Mouse (Mus musculus): ENCODE measurements around the gene Slc15a1.

DNA sequence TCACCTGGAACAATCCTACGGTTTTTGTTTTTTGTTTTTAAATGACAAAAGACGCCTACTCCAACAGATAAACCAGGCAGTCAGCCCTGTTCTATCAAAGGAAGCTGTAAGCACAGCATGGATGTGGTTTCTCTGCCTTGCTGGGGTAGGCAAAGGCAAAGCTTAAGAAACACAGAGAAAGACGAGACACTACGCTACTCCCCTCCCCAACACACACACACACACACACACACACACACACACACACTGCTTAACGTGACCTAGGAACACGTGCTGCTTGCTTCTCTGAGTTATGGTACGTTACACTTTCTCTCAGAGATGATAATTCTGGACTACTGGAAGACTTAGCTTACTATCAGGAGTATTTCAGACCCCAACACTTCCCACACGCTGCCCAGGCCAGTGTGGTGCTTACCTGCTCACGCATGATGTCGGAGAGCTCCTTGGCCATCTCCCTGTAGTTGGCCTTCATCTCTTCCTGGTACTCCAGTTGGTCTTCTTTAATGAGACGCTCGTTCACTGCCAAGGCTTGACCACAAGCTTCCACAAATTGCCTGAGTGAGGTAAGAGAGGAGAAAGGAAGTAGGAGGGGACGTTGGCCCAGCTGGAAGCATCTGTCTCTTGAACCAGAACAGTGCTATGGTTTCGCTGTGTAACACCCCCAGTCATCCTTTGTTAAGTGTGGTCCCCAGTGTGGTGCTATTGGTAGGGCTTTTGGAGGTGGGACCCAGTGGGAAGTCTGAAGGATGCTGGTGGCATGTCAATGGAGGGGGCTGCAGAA, 40.7 kb upstream of the Slc15a1 start:
- TF ChIP-seq CTCF (IDR thresholded peaks at IDR 0.05; ENCODE audit: borderline replicate concordance, control insufficient read depth, extremely low read depth, insufficient read depth, low read length, poor library complexity) (no peak), POLR2A (IDR thresholded peaks at IDR 0.05; ENCODE audit: control insufficient read depth, extremely low read depth, insufficient read depth, low read length, poor library complexity) (no peak)

Data from thymus, adult 2 months (tissue).